Mouse (Mus musculus) kidney, adult 2 months (tissue): ENCODE results near the gene Stambp.

Experiments used
- CTCF ChIP-seq: fragments of 200-500 bp; conservative IDR thresholded peaks from 2 replicates; pipeline ENCODE4 v1.5.1; 2011; ENCODE audit warnings: low read depth, mild to moderate bottlenecking, control low read depth, low read length, moderate library complexity, mixed read lengths; ENCODE audit not compliant: insufficient read depth, insufficient read length
- POLR2A ChIP-seq: fragments of 200-500 bp; IDR thresholded peaks from one replicate; pipeline ENCODE4 v1.6.1; 2011; ENCODE audit warnings: low read depth, low read length, control low read depth

GRCm38 (mm10) chr6:83532608-83533007, 39.9 kb downstream of the Stambp start:
- TF ChIP-seq POLR2A, result no peak
- no peak for TF ChIP-seq CTCF
